Mouse (Mus musculus): ENCODE data around the gene Agtrap. TPM values are rescaled to one million over a fixed set of nuclear protein-coding genes. Genes with fewer than 3 reads are reported as not detected.

Agtrap gene
- polyA plus RNA-seq, 1 experiment from 2014 or later, result 27.7 TPM

DNA sequence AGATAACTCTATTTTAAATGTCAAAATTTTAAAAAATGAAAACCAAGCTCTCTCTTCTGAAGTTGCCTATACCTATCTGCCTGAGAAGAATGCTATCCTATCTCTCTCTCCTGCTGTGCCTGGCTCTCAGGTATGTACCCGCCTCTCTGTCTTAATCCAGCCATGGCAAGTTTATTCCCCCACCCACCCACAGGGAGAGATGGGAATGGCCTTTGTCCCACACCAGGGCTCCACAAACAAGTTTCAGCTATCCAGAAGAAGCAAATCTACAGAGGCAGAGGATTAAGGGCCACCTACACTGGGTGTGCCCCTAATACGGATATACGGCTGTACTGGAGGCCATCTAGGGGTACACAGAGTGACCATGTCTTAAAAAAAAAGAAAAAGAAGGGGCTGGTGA lies 52.4 kb downstream of the Agtrap start:
- H3K4me2 ChIP-seq (replicated peaks; ENCODE audit: low read depth), result no peak overlapping the region
- no peak overlapping the region for H3K27ac ChIP-seq (ENCODE audit: low read depth, low read length)
- no peak overlapping the region for H3K4me3 ChIP-seq (ENCODE audit: low read depth, low read length)
- peaks cover 10% of the 10 kb centered on the region; the same call in 1 of the 2 replicates for H3K4me1 ChIP-seq (replicated peaks; ENCODE audit: control insufficient read depth, insufficient read depth, low read length)
- no peak for TF ChIP-seq CTCF (IDR thresholded peaks at IDR 0.05; ENCODE audit: low read depth)
- no peaks in the 10 kb centered on the region for H3K36me3 ChIP-seq (ENCODE audit: control insufficient read depth, insufficient read depth)
- H3K27me3 ChIP-seq (replicated peaks; ENCODE audit: control insufficient read depth, insufficient read depth, low read length), result no peaks in the 10 kb centered on the region
- H3K9ac ChIP-seq (ENCODE audit: low read depth, low read length), result no peak overlapping the region
- ATAC-seq, result no peak
- WGBS, result 76% methylated on average over 3 of the region's 3 CpGs
- no peaks in the 10 kb centered on the region for H3K9me3 ChIP-seq (ENCODE audit: control insufficient read depth)

DNA sequence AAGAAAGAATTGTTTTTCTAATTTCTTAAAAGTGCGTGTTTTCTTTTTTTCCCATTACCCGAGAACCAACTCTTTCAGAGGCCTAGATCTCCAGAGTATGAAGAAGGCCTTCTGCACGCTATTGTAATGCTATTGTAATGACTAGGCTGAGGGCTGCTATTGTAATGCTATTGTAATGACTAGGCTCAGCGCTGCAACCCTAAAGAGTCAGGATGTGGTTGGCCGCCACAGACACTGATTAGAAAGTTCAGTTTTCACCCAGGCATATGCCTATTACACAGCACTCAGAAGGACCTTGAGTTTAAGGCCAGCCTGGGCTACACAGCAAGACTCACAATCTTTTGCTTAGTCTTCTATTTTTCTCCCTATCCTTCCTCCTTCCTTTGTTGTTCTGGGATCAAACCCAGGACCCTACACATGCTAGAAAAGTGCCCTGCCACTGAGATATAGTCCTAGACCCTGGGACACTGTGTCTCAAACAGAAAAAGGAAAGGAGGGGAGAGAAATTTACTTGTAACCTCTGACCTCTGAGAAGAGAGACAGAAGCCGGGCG lies 53.9 kb downstream of the Agtrap start:
- WGBS, result 85% methylated on average over 7 of the region's 7 CpGs
- Histone ChIP-seq H3K27ac (ENCODE audit: low read depth, low read length) (no peak overlapping the region), H3K9me3 (ENCODE audit: control insufficient read depth) (no peaks in the 10 kb centered on the region), H3K9ac (ENCODE audit: low read depth, low read length) (no peak overlapping the region), H3K4me3 (ENCODE audit: low read depth, low read length) (no peak overlapping the region), H3K27me3 (replicated peaks; ENCODE audit: control insufficient read depth, insufficient read depth, low read length) (no peaks in the 10 kb centered on the region), H3K36me3 (ENCODE audit: control insufficient read depth, insufficient read depth) (peaks cover 6% of the 10 kb centered on the region; the same call in 1 of the 2 replicates), H3K4me1 (replicated peaks; ENCODE audit: control insufficient read depth, insufficient read depth, low read length) (peaks cover 4% of the 10 kb centered on the region; the same call in 1 of the 2 replicates), H3K4me2 (replicated peaks; ENCODE audit: low read depth) (no peak overlapping the region)
- TF ChIP-seq CTCF (IDR thresholded peaks at IDR 0.05; ENCODE audit: low read depth), result no peak
- no peak for ATAC-seq

DNA sequence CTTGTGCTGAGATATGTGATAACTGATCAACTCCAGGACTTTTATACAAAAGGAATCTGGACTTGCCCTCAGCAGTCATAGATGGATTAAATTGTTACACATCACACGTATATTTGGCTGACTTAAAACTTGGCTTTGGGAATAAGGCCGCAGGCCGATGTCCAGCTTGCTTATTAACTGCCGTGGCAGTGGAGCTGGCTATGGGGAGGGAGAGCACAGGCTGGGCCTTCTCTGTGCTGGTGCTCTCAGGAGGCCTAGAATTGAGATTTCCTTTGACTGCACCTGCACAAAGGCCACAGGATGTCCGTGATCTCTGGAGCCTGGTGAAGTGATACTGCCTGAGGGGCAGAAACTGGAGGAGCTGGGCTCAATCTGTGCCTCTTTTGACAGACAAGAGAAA lies 57.3 kb downstream of the Agtrap start:
- H3K27ac ChIP-seq (ENCODE audit: low read depth, low read length), result no peak overlapping the region
- no peak overlapping the region for H3K4me2 ChIP-seq (replicated peaks; ENCODE audit: low read depth)
- no peak for TF ChIP-seq CTCF (IDR thresholded peaks at IDR 0.05; ENCODE audit: low read depth)
- no peaks in the 10 kb centered on the region for H3K27me3 ChIP-seq (replicated peaks; ENCODE audit: control insufficient read depth, insufficient read depth, low read length)
- H3K9ac ChIP-seq (ENCODE audit: low read depth, low read length), result no peak overlapping the region
- no peak overlapping the region for H3K4me3 ChIP-seq (ENCODE audit: low read depth, low read length)
- no peaks in the 10 kb centered on the region for H3K4me1 ChIP-seq (replicated peaks; ENCODE audit: control insufficient read depth, insufficient read depth, low read length)
- 87% methylated on average over 5 of the region's 5 CpGs for WGBS
- no peak for ATAC-seq
- H3K36me3 ChIP-seq (ENCODE audit: control insufficient read depth, insufficient read depth), result peaks cover 22% of the 10 kb centered on the region
- H3K9me3 ChIP-seq (ENCODE audit: control insufficient read depth), result no peaks in the 10 kb centered on the region

DNA sequence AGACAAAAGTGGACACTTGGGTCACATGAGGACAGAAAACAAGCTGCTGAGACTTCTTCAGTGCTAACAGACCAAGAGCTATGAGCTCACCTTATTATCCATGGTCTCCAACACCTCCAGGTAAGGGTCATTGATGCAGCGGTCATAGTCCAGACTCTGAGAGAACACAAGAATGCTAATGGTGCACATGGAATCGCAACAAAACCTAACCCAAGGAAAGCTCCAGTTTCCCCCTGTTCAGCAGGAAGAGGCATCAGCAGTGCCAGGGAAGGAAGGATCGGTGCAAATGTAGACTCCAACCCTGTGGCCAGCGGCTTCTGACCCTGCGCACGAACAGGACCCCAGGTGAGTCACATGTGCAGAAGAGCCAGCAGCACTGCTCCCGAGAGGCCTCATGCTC lies 58.5 kb downstream of the Agtrap start:
- H3K9me3 ChIP-seq (ENCODE audit: control insufficient read depth), result no peaks in the 10 kb centered on the region
- no peak overlapping the region for H3K27ac ChIP-seq (ENCODE audit: low read depth, low read length)
- no peak for ATAC-seq
- no peak for TF ChIP-seq CTCF (IDR thresholded peaks at IDR 0.05; ENCODE audit: low read depth)
- H3K4me3 ChIP-seq (ENCODE audit: low read depth, low read length), result no peak overlapping the region
- no peak overlapping the region for H3K4me2 ChIP-seq (replicated peaks; ENCODE audit: low read depth)
- 91% methylated on average over 7 of the region's 7 CpGs for WGBS
- peaks cover 34% of the 10 kb centered on the region for H3K36me3 ChIP-seq (ENCODE audit: control insufficient read depth, insufficient read depth)
- H3K27me3 ChIP-seq (replicated peaks; ENCODE audit: control insufficient read depth, insufficient read depth, low read length), result no peaks in the 10 kb centered on the region
- H3K9ac ChIP-seq (ENCODE audit: low read depth, low read length), result no peak overlapping the region
- H3K4me1 ChIP-seq (replicated peaks; ENCODE audit: control insufficient read depth, insufficient read depth, low read length), result no peaks in the 10 kb centered on the region

Other genes with a start within 250 kb of the Agtrap start
- gene Zfp933, start 239.7 kb downstream of the Agtrap start, polyA plus RNA-seq (2015; fragmentation: Nextera tagmentation; extraction: Ambion mirVana), result 3.4 and 3.6 TPM in 2 replicates
- 10.0 and 13.3 TPM in 2 replicates for gene Miip, start 219.2 kb downstream of the Agtrap start, polyA plus RNA-seq (2015; fragmentation: Nextera tagmentation; extraction: Ambion mirVana)
- gene Fv1, start 219.1 kb downstream of the Agtrap start, polyA plus RNA-seq (2015; fragmentation: Nextera tagmentation; extraction: Ambion mirVana), result 1.3 and 1.8 TPM in 2 replicates
- gene Mfn2, start 183.3 kb downstream of the Agtrap start, polyA plus RNA-seq (2015; fragmentation: Nextera tagmentation; extraction: Ambion mirVana), result 44.2 and 46.9 TPM in 2 replicates
- 28.0 and 28.8 TPM in 2 replicates for gene Plod1, start 151.3 kb downstream of the Agtrap start, polyA plus RNA-seq (2015; fragmentation: Nextera tagmentation; extraction: Ambion mirVana)
- 25.7 and 26.3 TPM in 2 replicates for gene 2510039O18Rik, start 147.1 kb downstream of the Agtrap start, polyA plus RNA-seq (2015; fragmentation: Nextera tagmentation; extraction: Ambion mirVana)
- gene Nppb, start 102.2 kb downstream of the Agtrap start, polyA plus RNA-seq (2015; fragmentation: Nextera tagmentation; extraction: Ambion mirVana), result not detected in 2 replicates
- 1.4 TPM in 2 replicates for gene Nppa, start 87.3 kb downstream of the Agtrap start, polyA plus RNA-seq (2015; fragmentation: Nextera tagmentation; extraction: Ambion mirVana)
- 2.5 and 3.1 TPM in 2 replicates for gene Clcn6, start 49.2 kb downstream of the Agtrap start, polyA plus RNA-seq (2015; fragmentation: Nextera tagmentation; extraction: Ambion mirVana)
- gene Mthfr, start 49.0 kb downstream of the Agtrap start, polyA plus RNA-seq (2015; fragmentation: Nextera tagmentation; extraction: Ambion mirVana), result 11.7 and 12.6 TPM in 2 replicates
- 22.6 and 24.9 TPM in 2 replicates for gene Mad2l2, start 42.4 kb upstream of the Agtrap start, polyA plus RNA-seq (2015; fragmentation: Nextera tagmentation; extraction: Ambion mirVana)
- 0.03 and 0.05 TPM in 2 replicates for gene Draxin, start 42.7 kb upstream of the Agtrap start, polyA plus RNA-seq (2015; fragmentation: Nextera tagmentation; extraction: Ambion mirVana)
- gene Fbxo6, start 64.1 kb upstream of the Agtrap start, polyA plus RNA-seq (2015; fragmentation: Nextera tagmentation; extraction: Ambion mirVana), result 55.4 and 60.6 TPM in 2 replicates
- gene Fbxo44, start 72.5 kb upstream of the Agtrap start, polyA plus RNA-seq (2015; fragmentation: Nextera tagmentation; extraction: Ambion mirVana), result 7.7 and 9.3 TPM in 2 replicates
- gene Fbxo2, start 72.6 kb upstream of the Agtrap start, polyA plus RNA-seq (2015; fragmentation: Nextera tagmentation; extraction: Ambion mirVana), result 0.44 and 0.76 TPM in 2 replicates
- gene Disp3, start 199.9 kb upstream of the Agtrap start, polyA plus RNA-seq (2015; fragmentation: Nextera tagmentation; extraction: Ambion mirVana), result 0.03 and 0.04 TPM in 2 replicates